Mouse (Mus musculus) fibroblast of lung, adult 2 months (primary cell): ENCODE results near the gene Olfr1013.

Experiments
- DNase-seq: peaks from one replicate; pipeline ENCODE4 v3.0.0-alpha.2; 2011; ENCODE audit warnings: low read depth

Olfr1013 gene

GRCm38 (mm10) chr2:85766798-85767197, at the start of gene Olfr1013:
Gene Olfr1013, plus strand, starts transcription at chr2:85767098.
- DNase-seq, result no peak

- no peak for DNase-seq
Measured at GRCm38 (mm10) chr2:85725793-85726192, 41.1 kb upstream of the Olfr1013 start.

DNA sequence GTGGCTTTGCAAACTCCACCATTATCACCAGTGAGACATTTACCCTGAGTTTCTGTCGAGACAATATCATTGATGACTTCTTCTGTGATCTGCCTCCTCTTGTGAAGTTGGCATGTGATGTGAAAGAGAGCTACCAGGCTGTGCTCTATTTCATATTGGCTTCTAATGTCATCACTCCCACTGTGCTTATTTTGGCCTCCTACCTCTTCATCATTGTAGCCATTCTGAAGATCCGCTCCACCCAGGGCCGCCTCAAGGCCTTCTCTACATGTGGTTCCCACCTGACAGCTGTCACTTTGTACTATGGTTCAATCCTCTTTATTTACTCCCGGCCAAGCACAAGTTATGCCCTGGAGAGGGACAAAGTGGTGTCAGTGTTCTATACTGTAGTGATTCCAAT, 13.1 kb upstream of the Olfr1013 start:
- no peak for DNase-seq

- DNase-seq, result no peak
Measured at GRCm38 (mm10) chr2:85762666-85763065, 4.2 kb upstream of the Olfr1013 start, which contains the start of gene Olfr1012. Gene Olfr1012, minus strand, starts transcription at chr2:85762766.

- no peak for DNase-seq
Measured at GRCm38 (mm10) chr2:85772413-85772812, 5.5 kb downstream of the Olfr1013 start, which contains the start of gene Olfr1014. Gene Olfr1014, plus strand, starts transcription at chr2:85772713.

GRCm38 (mm10) chr2:85781717-85782116, 14.8 kb downstream of the Olfr1013 start, which contains the start of gene Olfr1015:
Gene Olfr1015, plus strand, starts transcription at chr2:85782017.
- DNase-seq, result no peak

- no peak for DNase-seq
Measured at GRCm38 (mm10) chr2:85792331-85792730, 25.4 kb downstream of the Olfr1013 start.

DNA sequence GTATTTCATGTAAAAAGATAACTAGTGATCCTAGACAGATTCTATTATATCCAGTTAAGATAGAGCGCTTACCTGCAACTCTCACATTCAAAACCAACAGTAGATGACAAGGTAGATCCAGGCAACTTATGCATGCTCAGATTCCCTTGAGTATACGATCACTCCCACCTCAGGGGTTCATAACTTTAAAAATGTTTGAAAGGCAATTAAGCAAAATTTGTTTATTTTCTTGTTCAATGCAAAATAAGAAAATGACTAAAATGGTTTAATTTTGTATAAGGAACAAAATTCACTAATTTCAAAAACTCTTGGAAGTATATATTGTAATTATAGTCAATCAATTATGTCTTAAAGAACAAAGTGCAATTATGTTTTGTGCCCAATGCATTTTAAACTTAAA, 35.5 kb downstream of the Olfr1013 start, which contains the start of gene Olfr1016:
TSS of gene Olfr1016 (minus strand) at position 101 of the 400 bp plus-strand sequence.
- DNase-seq, result no peak

- no peak for DNase-seq
Measured at GRCm38 (mm10) chr2:85804501-85804900, 37.6 kb downstream of the Olfr1013 start.

- no peak for DNase-seq
Measured at GRCm38 (mm10) chr2:85818179-85818578, 51.3 kb downstream of the Olfr1013 start, which contains the start of gene Olfr1018. Gene Olfr1018, plus strand, starts transcription at chr2:85818479.
